Mouse (Mus musculus) CH12F3 (cell line): ENCODE measurements around the gene Tsen2.

Source experiments
- in situ Hi-C: fragments of 300-500 bp; cut with MboI; formaldehyde crosslinking; loops from 2 replicates; pipeline ENCODE4 v1.14.3; 2020; ENCODE audit warnings: low sequenced_read_pairs

The Tsen2 gene

GRCm38 (mm10) chr6:115538645-115539429, 5.6 kb upstream of the Tsen2 start:
- in situ Hi-C loops: loop anchor here (25.0 kb wide), 3 partner anchors 477 to 827 kb away; no protein-coding TSS in a partner anchor

- in situ Hi-C loops: loop anchor here (25.0 kb wide), 3 partner anchors 479 to 829 kb away; no protein-coding TSS in a partner anchor
Observed at GRCm38 (mm10) chr6:115541676-115542275, 2.7 kb upstream of the Tsen2 start.

DNA sequence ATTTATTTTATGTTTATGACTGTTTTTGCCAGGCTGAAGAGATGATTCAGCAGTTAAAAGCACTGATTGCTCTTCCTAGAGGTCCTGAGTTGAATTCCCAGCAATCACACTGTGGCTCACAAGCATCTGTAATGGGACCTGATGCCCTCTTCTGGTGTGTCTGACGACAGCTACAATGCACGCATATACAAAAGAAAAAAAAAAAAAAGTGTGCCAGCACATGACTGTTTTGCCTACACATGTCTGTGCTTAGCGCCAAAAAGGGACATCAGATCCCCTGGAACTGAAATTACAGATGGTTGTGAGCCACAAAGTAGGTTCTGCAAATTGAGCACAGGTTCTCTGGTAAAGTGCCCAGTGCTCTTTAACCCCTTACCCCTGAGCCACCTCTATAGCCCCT, 2.1 kb upstream of the Tsen2 start:
- in situ Hi-C loops: loop anchor here (25.0 kb wide), 3 partner anchors 480 to 830 kb away; no protein-coding TSS in a partner anchor

DNA sequence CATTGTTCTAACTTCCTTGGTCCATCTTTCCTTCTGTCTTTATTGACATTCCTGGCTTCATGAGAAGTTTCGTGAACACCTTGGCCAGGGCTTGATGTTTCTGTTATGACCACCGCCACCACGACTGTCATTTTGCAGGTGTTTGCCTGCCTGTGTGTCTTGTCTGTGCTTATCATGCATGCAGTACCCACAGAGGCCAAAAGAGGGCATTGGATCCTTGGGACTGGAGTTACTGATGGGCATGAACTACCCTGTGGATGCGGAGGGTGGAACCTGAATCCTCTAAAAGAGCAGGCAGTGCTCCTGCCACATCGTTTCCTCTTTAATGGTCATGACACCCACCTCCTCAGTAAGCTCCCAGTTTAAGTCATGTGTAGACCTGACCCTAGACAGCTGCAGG, 1.8 kb downstream of the Tsen2 start:
- in situ Hi-C loops: loop anchor here (25.0 kb wide), 3 partner anchors 484 to 834 kb away; no protein-coding TSS in a partner anchor

GRCm38 (mm10) chr6:115555485-115555884, 11.0 kb downstream of the Tsen2 start:
- in situ Hi-C loops: no loop called here

DNA sequence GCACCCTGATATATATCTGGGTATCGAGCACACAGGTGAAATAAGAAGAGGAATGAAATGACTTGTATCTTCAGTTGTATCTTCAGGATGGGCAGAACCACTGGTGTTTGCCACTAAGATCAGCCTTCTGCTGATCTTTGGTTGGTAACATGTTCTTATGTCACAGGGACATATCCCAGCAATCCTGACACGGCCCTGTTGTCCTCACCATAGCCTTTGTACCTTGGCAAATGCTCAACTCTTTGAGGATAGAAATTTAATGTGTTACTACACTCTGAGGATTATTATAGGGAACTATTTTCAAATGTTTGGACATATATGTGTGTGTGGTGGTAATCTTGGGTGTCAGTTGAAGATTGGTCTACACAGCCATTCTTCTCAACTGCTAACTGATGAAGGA, 13.7 kb downstream of the Tsen2 start:
- in situ Hi-C loops: no loop called here

GRCm38 (mm10) chr6:115559651-115560632, 15.5 kb downstream of the Tsen2 start:
- in situ Hi-C loops: no loop called here

DNA sequence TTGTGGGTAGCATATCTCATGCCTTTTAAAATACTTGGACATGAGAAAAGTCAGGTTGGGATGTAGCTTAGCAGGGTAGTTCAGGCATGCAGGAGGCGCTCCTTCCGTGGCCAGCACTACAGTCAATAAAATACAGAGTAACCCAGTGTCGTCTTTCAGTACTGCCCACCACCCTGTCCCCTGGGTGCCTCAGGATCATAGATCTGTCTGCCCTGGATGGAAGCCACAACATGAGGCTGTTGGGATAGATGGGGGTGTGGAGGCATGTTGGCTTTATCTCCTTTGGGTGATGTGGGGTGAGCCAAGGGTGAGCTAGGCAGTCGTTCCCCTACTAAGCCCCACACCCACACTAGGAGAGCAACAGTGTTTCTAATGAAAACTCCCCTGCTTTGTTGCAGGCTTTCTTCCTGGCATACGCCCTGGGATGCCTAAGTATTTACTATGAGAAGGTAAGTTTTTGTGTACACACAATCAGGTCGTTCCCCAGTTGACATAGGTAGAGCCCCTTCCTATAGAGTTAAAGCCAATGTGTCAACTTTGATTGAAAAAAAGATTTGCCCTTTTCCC, 21.1 kb downstream of the Tsen2 start:
- in situ Hi-C loops: no loop called here

DNA sequence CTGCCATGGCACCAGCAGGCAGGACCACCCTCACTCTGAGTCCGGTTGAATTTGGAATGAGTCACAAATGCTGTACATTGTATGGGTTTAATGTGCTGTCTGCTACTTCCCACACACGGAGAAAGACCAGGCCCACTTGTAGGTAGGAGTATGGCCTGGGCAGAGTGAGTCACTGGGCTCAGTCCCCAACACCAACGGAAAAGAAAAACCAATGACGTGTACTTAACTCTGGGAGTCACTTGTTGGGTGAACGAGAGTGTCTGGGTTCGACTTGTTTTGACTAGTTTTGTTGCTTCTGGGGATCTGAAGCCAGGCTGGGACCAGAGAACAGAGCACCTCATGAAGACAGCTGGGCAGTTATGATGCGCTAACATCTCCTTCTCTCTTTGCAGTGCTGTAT, 29.7 kb downstream of the Tsen2 start:
- in situ Hi-C loops: no loop called here

GRCm38 (mm10) chr6:115577407-115577806, 32.9 kb downstream of the Tsen2 start:
- in situ Hi-C loops: no loop called here

GRCm38 (mm10) chr6:115577941-115578340, 33.5 kb downstream of the Tsen2 start:
- in situ Hi-C loops: no loop called here

GRCm38 (mm10) chr6:115580810-115581209, 36.3 kb downstream of the Tsen2 start:
- in situ Hi-C loops: no loop called here

- in situ Hi-C loops: no loop called here
Observed at GRCm38 (mm10) chr6:115582328-115583115, 38.1 kb downstream of the Tsen2 start.

- in situ Hi-C loops: no loop called here
Observed at GRCm38 (mm10) chr6:115583430-115584125, 39.1 kb downstream of the Tsen2 start.

DNA sequence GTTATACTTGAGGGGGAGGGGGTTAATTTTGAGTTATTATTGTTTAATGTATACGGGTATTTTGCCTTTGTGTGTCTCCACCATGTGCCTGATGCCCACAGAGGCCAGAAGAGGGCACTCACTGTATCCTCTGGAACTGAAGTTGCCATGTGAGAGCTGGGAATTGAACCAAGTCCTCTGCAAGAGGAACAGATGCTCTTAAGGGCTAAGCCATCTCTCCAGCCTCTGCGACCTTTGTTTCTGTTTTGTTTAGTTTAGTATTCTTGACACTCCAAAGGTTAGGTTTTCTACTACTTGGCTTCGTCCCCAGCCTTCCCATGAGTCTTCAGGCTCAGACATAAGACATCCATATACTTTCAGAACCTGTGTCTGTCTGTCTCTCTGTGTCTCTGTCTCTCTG, 39.7 kb downstream of the Tsen2 start:
- in situ Hi-C loops: no loop called here

DNA sequence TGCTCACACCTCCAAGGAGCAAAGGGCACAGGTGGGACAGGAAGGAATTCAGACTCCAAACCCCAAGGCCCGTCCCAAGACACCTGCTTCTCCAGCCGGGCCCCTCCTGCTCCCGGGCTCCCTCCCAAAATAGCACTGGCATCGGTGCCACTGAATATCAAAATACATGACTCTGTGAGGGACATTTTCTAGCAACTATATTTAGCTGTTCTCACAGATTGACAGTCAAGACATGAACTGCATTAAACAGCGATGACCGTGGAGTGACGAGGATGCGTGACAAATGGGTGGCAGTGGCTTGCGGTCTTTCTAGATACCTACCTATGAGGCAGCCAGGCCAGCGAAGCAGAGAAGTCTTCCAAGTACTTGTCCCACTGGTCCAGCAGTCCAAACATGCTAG, 41.9 kb downstream of the Tsen2 start:
- in situ Hi-C loops: no loop called here

DNA sequence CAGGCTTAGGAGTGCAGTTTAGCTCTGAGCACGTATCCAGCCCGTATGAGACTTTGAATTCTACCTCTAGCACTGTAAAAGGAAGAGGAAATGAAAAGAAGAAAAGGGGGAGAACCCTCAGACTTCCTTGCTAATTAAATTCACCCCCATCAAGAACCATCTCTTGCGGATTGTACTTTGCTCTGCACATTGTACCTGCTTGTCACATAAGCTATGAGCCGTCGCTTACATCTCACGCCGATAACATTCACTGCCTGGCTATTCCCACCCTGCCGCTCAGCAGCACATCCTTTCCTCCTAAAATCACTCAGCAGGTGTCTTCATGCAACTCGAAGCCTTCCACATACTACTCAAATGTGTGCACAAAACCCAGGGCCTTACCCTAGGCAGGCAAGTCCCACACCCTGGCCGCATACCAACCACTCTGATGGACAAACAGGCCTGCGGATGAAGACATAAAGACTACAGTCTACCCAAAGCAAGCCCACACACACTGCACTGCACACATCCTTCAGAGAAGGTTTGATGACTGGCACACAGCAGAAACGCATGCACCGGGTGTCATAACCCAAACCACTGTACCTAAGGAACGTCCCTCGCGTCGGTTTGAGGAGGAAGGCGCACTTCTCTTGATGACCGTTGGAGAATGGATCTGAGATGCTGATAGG, 47.4 kb downstream of the Tsen2 start:
- in situ Hi-C loops: no loop called here

- in situ Hi-C loops: no loop called here
Observed at GRCm38 (mm10) chr6:115592458-115592857, 48.0 kb downstream of the Tsen2 start, which contains the start of gene Mkrn2os. TSS of gene Mkrn2os (minus strand) at chr6:115592576.

DNA sequence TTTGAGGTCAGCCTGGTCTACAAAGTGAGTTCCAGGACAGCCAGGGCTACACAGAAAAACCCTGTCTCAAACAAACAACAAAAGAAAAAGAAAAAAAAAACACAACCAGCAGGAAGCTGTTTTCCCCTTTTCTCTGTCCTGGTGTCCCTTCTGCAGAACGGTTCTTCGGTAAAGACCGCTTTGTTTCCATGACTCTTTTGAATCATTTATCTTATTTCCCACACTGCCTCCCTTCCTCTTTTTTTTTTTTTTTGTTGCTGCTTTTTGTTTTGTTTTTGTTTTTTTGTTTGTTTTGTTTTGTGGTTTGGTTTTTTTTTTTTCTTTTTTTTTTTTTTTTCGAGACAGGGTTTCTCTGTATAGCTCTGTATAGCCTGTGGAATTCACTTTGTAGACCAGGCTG, 48.8 kb downstream of the Tsen2 start:
- in situ Hi-C loops: no loop called here
